Comparison of ENCODE assay signal across 26 mouse cellular contexts in the genomic region with DNA sequence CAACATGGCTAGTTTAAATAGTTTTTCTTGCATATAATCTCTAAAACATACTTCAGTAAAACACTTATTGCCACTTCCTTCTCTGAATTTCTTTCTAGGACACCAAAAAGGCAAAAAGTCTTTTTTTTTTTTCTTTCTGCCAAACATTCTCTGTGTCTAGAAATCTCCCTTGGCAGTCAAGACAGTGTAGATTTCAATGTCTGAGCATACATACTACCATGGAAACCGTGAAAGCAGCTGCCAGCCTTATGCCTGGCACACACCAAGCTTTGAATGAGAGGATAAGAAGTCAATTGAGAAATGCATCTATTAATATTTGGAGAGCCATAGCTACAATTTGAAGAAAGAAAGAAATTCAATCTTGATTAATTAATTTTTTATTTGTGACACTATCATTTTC.
DNase-seq lines count a peak whose midpoint lies in the region; ATAC-seq lines count a peak whose summit lies in the region.
"Had no signal": no experiment of that assay in that cellular context is flagged by ENCODE, and none has a peak within 500 bp of the region (broad histone marks: within the 10 kb centered on the region; RNA-seq: fewer than 3 reads in every experiment).

No protein-coding gene starts in this region.

- H3K27ac ChIP-seq in forebrain, embryonic 16.5 days (ENCODE audit: low read length): no peak overlapping the region
- no peak overlapping the region for H3K27ac ChIP-seq in forebrain, embryonic 13.5 days
- no peak overlapping the region for H3K27ac ChIP-seq in intestine, embryonic 15.5 days
- H3K27ac ChIP-seq: heart, embryonic 10.5 days; liver, embryonic 13.5 days; midbrain, embryonic 13.5 days; neural tube, embryonic 13.5 days had no signal

- peak; percentile 88 for ATAC-seq in forebrain, embryonic 16.5 days
- no peak for ATAC-seq in forebrain, embryonic 13.5 days
- ATAC-seq in intestine, embryonic 15.5 days: no peak
- ATAC-seq: midbrain, embryonic 13.5 days; Patski had no signal

- no peaks in the 10 kb centered on the region for H3K36me3 ChIP-seq in forebrain, embryonic 16.5 days (ENCODE audit: control insufficient read depth, insufficient read depth)
- H3K36me3 ChIP-seq in forebrain, embryonic 13.5 days (ENCODE audit: poor library complexity, severe bottlenecking): no peaks in the 10 kb centered on the region
- H3K36me3 ChIP-seq in intestine, embryonic 15.5 days: no peaks in the 10 kb centered on the region
- H3K36me3 ChIP-seq: G1E; heart, embryonic 10.5 days; liver, embryonic 13.5 days; midbrain, embryonic 13.5 days; neural tube, embryonic 13.5 days had no signal

- H3K9ac ChIP-seq in forebrain, embryonic 16.5 days (replicated peaks; ENCODE audit: low read depth, low read length): no peak overlapping the region
- no peak overlapping the region for H3K9ac ChIP-seq in forebrain, embryonic 13.5 days
- H3K9ac ChIP-seq in intestine, embryonic 15.5 days: no peak overlapping the region
- H3K9ac ChIP-seq: liver, embryonic 13.5 days; midbrain, embryonic 13.5 days; neural tube, embryonic 13.5 days had no signal

- DNase-seq in layer of hippocampus, adult 9-11 months: peak; percentile 4
- no peak for DNase-seq in layer of hippocampus, adult 11-12 months (ENCODE audit: low spot score)
- DNase-seq in right cerebral cortex, postnatal 10 days (ENCODE audit: low spot score in 2 of 2): peak; percentile 37 to 52
- no peak for DNase-seq in right cerebral cortex, postnatal 14 days
- peak; percentile 7 for DNase-seq in fibroblast of lung, adult 2 months (ENCODE audit: low read depth)
- DNase-seq: adrenal gland, adult 8-10 months; B cell, adult 2 months; cerebellum, adult 9-10 months; heart, postnatal 4 days; kidney, adult 11 months; kidney, postnatal 4 days; liver, embryonic 13.5 days; lung, adult 2 months; lung, postnatal 14 days; retina, postnatal 1 day; spleen, adult 18-20 months had no signal

- 72% methylated on average over 1 of the region's 1 CpGs for WGBS in forebrain, embryonic 16.5 days
- 66% methylated on average over 1 of the region's 1 CpGs for WGBS in forebrain, embryonic 13.5 days
- WGBS in intestine, embryonic 15.5 days: 50% methylated on average over 1 of the region's 1 CpGs

- H3K4me3 ChIP-seq in forebrain, embryonic 16.5 days (replicated peaks; ENCODE audit: low read length): no peak overlapping the region
- no peak overlapping the region for H3K4me3 ChIP-seq in forebrain, embryonic 13.5 days
- no peak overlapping the region for H3K4me3 ChIP-seq in intestine, embryonic 15.5 days (replicated peaks)
- H3K4me3 ChIP-seq: heart, embryonic 10.5 days; liver, embryonic 13.5 days; midbrain, embryonic 13.5 days; myocyte; neural tube, embryonic 13.5 days had no signal

- H3K4me1 ChIP-seq in forebrain, embryonic 16.5 days (replicated peaks; ENCODE audit: control insufficient read depth, insufficient read depth, low read length): no peaks in the 10 kb centered on the region
- no peaks in the 10 kb centered on the region for H3K4me1 ChIP-seq in forebrain, embryonic 13.5 days
- H3K4me1 ChIP-seq in intestine, embryonic 15.5 days (replicated peaks): no peaks in the 10 kb centered on the region
- H3K4me1 ChIP-seq: heart, embryonic 10.5 days; liver, embryonic 13.5 days; midbrain, embryonic 13.5 days; neural tube, embryonic 13.5 days had no signal

- no peaks in the 10 kb centered on the region for H3K9me3 ChIP-seq in forebrain, embryonic 16.5 days (ENCODE audit: control insufficient read depth, low read length)
- no peaks in the 10 kb centered on the region for H3K9me3 ChIP-seq in forebrain, embryonic 13.5 days (replicated peaks)
- no peaks in the 10 kb centered on the region for H3K9me3 ChIP-seq in intestine, embryonic 15.5 days
- H3K9me3 ChIP-seq: G1E; heart, embryonic 10.5 days; liver, embryonic 13.5 days; midbrain, embryonic 13.5 days; neural tube, embryonic 13.5 days had no signal

- no peaks in the 10 kb centered on the region for H3K27me3 ChIP-seq in forebrain, embryonic 16.5 days (replicated peaks; ENCODE audit: control insufficient read depth, insufficient read depth, low read length)
- no peaks in the 10 kb centered on the region for H3K27me3 ChIP-seq in forebrain, embryonic 13.5 days
- no peaks in the 10 kb centered on the region for H3K27me3 ChIP-seq in intestine, embryonic 15.5 days (replicated peaks)
- H3K27me3 ChIP-seq: CH12.LX; liver, embryonic 13.5 days; midbrain, embryonic 13.5 days; neural tube, embryonic 13.5 days had no signal

- no peak overlapping the region for H3K4me2 ChIP-seq in forebrain, embryonic 16.5 days (ENCODE audit: low read length)
- H3K4me2 ChIP-seq in forebrain, embryonic 13.5 days: no peak overlapping the region
- no peak overlapping the region for H3K4me2 ChIP-seq in intestine, embryonic 15.5 days (replicated peaks)
- H3K4me2 ChIP-seq: liver, embryonic 13.5 days; midbrain, embryonic 13.5 days; neural tube, embryonic 13.5 days had no signal

Comparison
In these comparisons a context has a peak if more than half of its experiments do, and no peak if none do; other contexts are left out.
1. DNase-seq: peak in layer of hippocampus, adult 9-11 months (single experiment), right cerebral cortex, postnatal 10 days (2 of 2) and fibroblast of lung, adult 2 months (single experiment); none in layer of hippocampus, adult 11-12 months (single experiment) and right cerebral cortex, postnatal 14 days (single experiment).